Mouse (Mus musculus) midbrain, embryonic 11.5 days (tissue): ENCODE measurements around the gene Cst11. TPM values are rescaled to one million over a fixed set of nuclear protein-coding genes. Genes with fewer than 3 reads are reported as not detected.
A peak's percentile ranks its signal among the peaks of the same experiment; 100 is the strongest.

Experiments used
- ATAC-seq: fragments of 200-750 bp; cut with Nextera tagmentation; 2 replicates; pipeline ENCODE4 v1.8.0; 2017; ENCODE audit warnings: moderate TSS enrichment, moderate library complexity; ENCODE audit not compliant: low FRiP score
- DNase-seq: peaks from one replicate; pipeline ENCODE4 v3.0.0; 2015; ENCODE audit warnings: low spot score; ENCODE audit errors: missing footprints
- H3K27ac ChIP-seq: fragments of 300-500 bp; sonication (generic); 2 replicates; pipeline ENCODE4 v1.5.1; 2014; ENCODE audit warnings: low read depth, low read length
- H3K27me3 ChIP-seq: fragments of 300-500 bp; sonication (generic); 2 replicates; pipeline ENCODE4 v1.6.1; 2014; ENCODE audit warnings: mild to moderate bottlenecking, low read length, moderate library complexity, mixed read lengths; ENCODE audit not compliant: control insufficient read depth, insufficient read depth
- H3K36me3 ChIP-seq: fragments of 300-500 bp; sonication (generic); 2 replicates; pipeline ENCODE4 v1.6.1; 2014; ENCODE audit warnings: mild to moderate bottlenecking, low read length, moderate library complexity, mixed read lengths; ENCODE audit not compliant: control insufficient read depth, insufficient read depth
- H3K4me1 ChIP-seq: fragments of 300-500 bp; sonication (generic); 2 replicates; pipeline ENCODE4 v1.6.1; 2014; ENCODE audit warnings: low read length; ENCODE audit not compliant: control insufficient read depth, insufficient read depth
- H3K4me2 ChIP-seq: fragments of 300-500 bp; sonication (generic); 2 replicates; pipeline ENCODE4 v1.6.1; 2014; ENCODE audit warnings: mild to moderate bottlenecking, moderate library complexity
- H3K4me3 ChIP-seq: fragments of 300-500 bp; sonication (generic); 2 replicates; pipeline ENCODE4 v1.5.1; 2014; ENCODE audit warnings: low read depth, low read length
- H3K9ac ChIP-seq: fragments of 300-500 bp; sonication (generic); 2 replicates; pipeline ENCODE4 v1.6.1; 2014; ENCODE audit warnings: low read length
- H3K9me3 ChIP-seq: fragments of 300-500 bp; sonication (generic); 2 replicates; pipeline ENCODE4 v1.6.1; 2016; ENCODE audit warnings: low read length; ENCODE audit not compliant: control insufficient read depth
- WGBS: fragments of 180-500 bp; shearing (Covaris S2); extraction: QIAGEN DNeasy Blood & Tissue Kit; methylation state at CpG from one replicate; pipeline ENCODE4 v1.1.7; 2014; 5-methylcytosine and 5-hydroxymethylcytosine counted together
- polyA plus RNA-seq: library from polyadenylated mRNA; unstranded; fragments of >200 nt; fragmentation: Nextera tagmentation; extraction: Ambion mirVana; gene quantifications from 2 replicates; pipeline ENCODE4 v1.2.1, GENCODE M21; 2014

Cst11 gene
- polyA plus RNA-seq, 1 experiment from 2014 or later: not detected

DNA sequence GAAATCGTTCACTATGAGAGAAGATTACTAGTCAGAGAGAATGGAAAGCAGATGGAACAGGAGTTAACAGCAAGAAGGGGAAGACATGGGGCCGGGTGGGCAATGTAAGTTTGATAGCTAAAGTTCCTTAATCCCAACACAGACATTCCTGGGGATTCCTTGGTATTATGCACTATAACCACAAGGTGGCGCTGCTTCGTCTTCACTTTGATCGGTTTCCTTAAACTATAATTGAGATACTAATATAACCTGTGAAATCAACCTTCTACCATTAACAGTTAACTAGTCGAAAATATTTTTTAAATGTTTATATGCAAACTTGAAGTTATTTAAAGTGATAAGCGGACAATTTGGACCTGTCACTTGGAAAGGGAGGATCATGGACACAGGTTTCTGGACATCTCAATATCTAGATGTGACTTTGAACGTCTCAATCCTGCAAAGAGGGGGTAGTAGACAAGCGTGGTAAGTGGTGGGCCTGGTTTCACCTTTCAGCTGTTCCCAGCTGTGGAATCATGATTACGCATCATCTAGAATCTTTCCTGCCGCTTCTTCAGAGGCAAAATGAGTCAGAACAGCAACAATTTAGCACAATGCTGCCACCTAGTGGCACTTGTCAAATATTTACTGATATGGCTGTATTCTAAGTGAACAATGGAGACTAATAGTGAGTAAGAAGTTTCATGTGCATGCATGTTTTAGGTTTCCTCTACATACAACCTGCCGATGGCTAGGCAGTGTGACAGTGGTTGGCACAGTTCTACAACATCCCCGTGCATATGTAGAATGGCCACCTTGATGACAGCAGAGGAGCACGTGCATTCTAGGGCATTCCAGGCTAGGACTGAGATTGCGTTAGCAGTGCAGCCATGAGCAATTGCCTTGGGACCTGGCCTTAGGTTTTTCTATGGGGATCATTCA, 19.1 kb downstream of the Cst11 start:
- Histone ChIP-seq H3K4me2 (peak overlapping the region; percentile 29; the same call in 1 of the 2 replicates), H3K9me3 (no peaks in the 10 kb centered on the region), H3K27ac (no peak overlapping the region), H3K4me1 (no peaks in the 10 kb centered on the region), H3K9ac (no peak overlapping the region), H3K36me3 (no peaks in the 10 kb centered on the region), H3K27me3 (no peaks in the 10 kb centered on the region), H3K4me3 (no peak overlapping the region; the same call in 1 of the 2 replicates)
- DNase-seq (peak; percentile 95), ATAC-seq (peak; percentile 82)
- WGBS: 19% methylated on average over 15 of the region's 15 CpGs

DNA sequence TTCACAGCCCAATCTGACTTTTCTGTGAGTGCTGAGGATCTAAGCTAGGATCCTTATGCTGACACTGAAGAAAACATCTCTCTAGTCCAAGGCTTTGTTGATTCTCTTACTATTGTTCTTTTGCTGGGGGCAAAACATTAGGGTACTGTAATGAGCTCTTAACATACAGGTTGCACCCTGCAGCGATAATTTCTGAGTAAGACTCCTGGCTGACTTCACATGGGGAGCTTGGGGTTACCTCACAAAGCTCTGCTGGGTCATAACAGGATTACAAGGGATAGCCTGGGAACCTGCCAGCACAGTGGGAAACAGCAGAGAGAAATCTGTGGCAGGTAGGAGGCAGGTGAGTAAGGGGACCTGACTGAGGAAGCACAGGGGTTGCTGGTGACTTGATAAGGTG, 21.2 kb downstream of the Cst11 start, which contains the start of gene Cstl1:
Gene Cstl1 (plus strand): TSS at position 301 of the 400 bp plus-strand sequence.
- no peak within 1 kb of the TSS for H3K4me3 ChIP-seq
- ATAC-seq: no peak
- H3K27ac ChIP-seq: no peak within 1 kb of the TSS
- no peak within 1 kb of the TSS for H3K9ac ChIP-seq
- DNase-seq: no peak
- no peaks in the 10 kb centered on the region for H3K36me3 ChIP-seq
- no peaks in the 10 kb centered on the region for H3K27me3 ChIP-seq
- H3K4me2 ChIP-seq: no peak within 1 kb of the TSS
- 74% methylated on average over 1 of the region's 1 CpGs for WGBS
- H3K9me3 ChIP-seq: no peaks in the 10 kb centered on the region
- no peaks in the 10 kb centered on the region for H3K4me1 ChIP-seq

DNA sequence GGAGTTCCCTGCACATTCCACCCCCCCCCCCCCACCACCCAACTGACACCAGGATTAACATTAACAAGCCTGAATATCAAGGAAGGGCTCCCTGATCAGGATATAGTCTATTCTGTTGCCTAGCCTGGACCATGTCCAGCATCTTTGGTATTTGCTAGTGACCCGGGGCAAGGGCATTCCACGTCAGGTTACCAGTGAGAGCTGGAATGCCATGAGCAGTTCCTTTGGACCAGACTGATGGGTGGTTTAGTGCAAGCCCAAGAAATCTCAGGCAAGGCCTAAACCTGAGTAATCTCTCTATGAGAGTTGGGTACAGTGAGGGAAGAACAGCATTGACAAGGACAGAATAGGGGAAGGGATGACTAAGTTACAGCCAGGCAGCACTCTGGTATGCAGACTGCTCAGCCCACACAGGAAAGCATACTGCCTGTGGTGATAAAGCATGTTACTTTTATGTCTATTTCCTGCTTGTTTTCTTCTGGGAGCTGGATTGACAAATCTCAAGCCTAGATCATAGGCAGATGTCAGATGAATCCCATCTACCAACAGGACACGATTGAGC, 27.4 kb downstream of the Cst11 start:
- Histone ChIP-seq H3K4me3 (no peak overlapping the region), H3K9ac (no peak overlapping the region), H3K36me3 (no peaks in the 10 kb centered on the region), H3K27ac (no peak overlapping the region), H3K4me2 (no peak overlapping the region), H3K9me3 (no peaks in the 10 kb centered on the region), H3K4me1 (no peaks in the 10 kb centered on the region), H3K27me3 (no peaks in the 10 kb centered on the region)
- 85% methylated on average over 3 of the region's 3 CpGs for WGBS
- DNase-seq (peak; percentile 35), ATAC-seq (no peak)

DNA sequence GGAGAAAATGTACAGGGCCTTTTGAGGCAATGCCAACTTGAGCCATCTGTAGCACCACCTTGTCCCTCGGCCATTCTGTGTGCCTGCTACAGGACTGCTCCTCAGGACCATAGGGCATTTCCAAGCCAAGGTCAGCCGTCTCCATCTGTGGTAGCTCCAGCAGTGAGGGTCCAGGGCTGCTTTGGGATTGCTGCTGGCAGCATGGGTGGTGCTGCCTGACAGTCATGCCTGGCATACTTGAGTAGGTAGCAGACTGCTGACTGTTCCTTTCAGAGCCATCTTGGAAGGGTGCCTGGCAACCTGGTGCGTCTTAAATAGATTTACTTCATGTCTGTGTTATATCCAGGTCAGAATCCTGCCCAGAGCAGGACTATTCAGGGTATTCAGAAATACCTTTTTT, 28.3 kb downstream of the Cst11 start:
- Histone ChIP-seq H3K36me3 (no peaks in the 10 kb centered on the region), H3K27ac (no peak overlapping the region), H3K4me1 (no peaks in the 10 kb centered on the region), H3K4me2 (no peak overlapping the region), H3K9ac (no peak overlapping the region), H3K9me3 (no peaks in the 10 kb centered on the region), H3K27me3 (no peaks in the 10 kb centered on the region), H3K4me3 (no peak overlapping the region)
- ATAC-seq (no peak), DNase-seq (no peak)
- WGBS: 79% methylated on average over 3 of the region's 3 CpGs

DNA sequence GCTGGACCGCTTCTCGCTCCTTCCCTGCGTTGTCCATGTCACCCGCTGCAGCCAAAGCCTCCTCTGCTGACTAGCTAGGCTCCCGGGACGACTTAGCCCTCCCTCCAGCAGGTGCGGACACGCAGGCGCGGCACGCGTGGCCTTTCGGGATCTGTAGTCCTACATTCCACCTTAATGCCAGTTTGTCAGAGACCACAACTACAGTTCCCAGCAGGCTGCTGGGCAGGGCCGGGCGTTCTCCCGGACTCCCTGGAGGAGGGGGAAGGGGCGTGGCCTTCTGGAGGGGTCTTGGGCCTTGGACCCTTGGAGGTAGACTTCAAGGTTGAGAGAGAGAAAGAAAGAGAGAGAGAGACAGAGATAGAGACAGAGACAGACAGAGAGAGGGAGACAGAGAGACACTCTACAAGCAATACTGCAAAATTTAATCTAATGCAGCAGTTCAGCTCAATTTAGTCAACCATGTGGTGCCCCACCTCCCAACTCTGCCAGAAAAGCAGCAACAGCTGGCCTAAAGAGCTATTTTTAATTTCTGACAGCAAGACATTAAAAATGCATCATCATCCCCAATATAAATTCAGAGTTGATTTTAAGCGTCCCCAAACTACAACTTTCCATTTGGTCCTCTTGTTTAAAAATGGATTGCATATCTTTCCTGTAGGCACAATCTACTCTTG, 38.8 kb downstream of the Cst11 start, which contains the start of gene Napb:
Gene Napb (minus strand): TSS at position 141 of the 674 bp plus-strand sequence.
- no peak within 1 kb of the TSS for H3K27ac ChIP-seq

DNA sequence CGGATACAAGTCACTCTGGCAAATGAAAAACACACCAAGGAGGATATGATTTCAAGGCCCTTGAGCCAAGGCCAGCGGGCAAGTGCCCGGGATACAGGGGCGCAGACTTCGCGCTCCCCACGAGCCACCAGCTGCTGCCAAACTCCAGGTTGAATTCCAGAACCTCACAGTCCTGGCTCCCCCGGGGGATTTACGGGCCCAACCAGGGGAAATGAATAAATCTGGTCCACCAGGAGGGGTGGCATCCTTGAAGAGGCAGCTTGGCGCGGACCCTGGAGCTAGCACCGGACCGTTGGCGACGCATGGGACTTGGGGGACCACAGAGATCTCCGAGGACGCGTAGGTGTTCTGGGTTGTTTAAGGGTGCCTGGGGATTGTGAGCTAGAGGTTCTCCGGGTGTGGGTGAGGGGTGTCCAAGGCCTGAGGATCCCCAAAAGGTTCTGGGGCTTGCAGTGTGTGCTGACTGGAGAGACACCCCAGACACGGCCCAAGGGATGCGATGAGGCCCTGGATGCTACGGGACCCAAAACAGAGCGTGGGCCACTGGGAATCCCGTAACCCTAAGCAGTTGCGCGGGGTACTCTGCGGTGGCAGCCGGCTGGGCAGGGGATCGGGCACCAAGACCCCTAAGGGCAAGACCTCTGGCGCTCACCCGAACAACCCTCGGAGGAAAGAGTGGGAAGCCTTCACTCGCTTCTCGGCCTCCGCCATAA, 39.5 kb downstream of the Cst11 start:
- ATAC-seq: peak; percentile 81; the same call in 1 of the 2 replicates
- no peaks in the 10 kb centered on the region for H3K27me3 ChIP-seq
- peak overlapping the region; percentile 94 for H3K4me2 ChIP-seq
- peak overlapping the region; percentile 83 for H3K9ac ChIP-seq
- under 1% methylated on average over 35 of the region's 35 CpGs for WGBS
- peaks cover 5% of the 10 kb centered on the region; the same call in 1 of the 2 replicates for H3K9me3 ChIP-seq
- H3K4me3 ChIP-seq: peak overlapping the region; percentile 66
- H3K4me1 ChIP-seq: peaks cover 4% of the 10 kb centered on the region; the same call in 1 of the 2 replicates
- no peaks in the 10 kb centered on the region for H3K36me3 ChIP-seq
- no peak overlapping the region for H3K27ac ChIP-seq
- DNase-seq: peak; percentile 93

More for the DNA sequence above, 38.8 kb downstream of the Cst11 start, which contains the start of gene Napb:
- no peaks in the 10 kb centered on the region for H3K36me3 ChIP-seq
- peak; percentile 100 for ATAC-seq
- WGBS: 4% methylated on average over 18 of the region's 18 CpGs
- peaks cover 5% of the 10 kb centered on the region; the same call in 1 of the 2 replicates for H3K9me3 ChIP-seq
- H3K4me2 ChIP-seq: peak within 1 kb of the TSS; percentile 94
- H3K4me3 ChIP-seq: peak within 1 kb of the TSS; percentile 66
- H3K27me3 ChIP-seq: no peaks in the 10 kb centered on the region
- peaks cover 4% of the 10 kb centered on the region; the same call in 1 of the 2 replicates for H3K4me1 ChIP-seq
- DNase-seq: peak; percentile 99
- peak within 1 kb of the TSS; percentile 83 for H3K9ac ChIP-seq

DNA sequence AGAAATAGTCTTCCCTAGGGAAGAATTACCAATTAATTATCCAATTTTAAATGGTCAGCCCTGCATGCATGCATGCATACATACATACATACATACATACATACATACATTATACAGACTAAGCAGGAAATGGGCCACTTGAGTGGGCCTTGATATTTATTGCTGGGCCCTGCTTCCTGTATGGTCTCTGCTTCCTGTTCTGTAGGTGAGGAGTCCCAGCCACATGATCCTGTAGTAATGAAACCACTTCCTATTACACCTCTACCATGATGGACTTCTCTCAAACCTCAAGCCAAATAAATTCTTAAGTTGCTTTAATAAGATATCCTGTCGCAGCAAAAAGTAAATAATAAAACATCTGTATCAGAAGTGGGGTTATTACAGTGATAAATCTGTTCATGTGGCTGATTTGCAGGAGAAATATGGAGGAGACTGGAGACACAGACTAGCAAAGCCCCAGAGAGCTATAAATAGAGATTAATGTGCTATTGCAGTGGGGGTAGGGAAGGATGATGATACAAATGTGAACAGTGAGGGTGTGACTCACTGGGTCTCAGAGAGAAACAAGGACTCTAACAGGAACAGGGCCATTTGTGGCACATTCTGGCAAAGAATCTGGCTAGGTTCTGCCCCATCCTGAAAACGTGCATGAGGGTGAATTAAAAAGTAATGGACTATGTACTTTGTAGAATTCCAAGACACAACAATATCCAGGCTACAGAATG, 51.9 kb downstream of the Cst11 start:
- Histone ChIP-seq H3K9me3 (no peaks in the 10 kb centered on the region), H3K4me2 (no peak overlapping the region), H3K27ac (no peak overlapping the region), H3K9ac (no peak overlapping the region), H3K4me1 (no peaks in the 10 kb centered on the region), H3K4me3 (no peak overlapping the region), H3K27me3 (no peaks in the 10 kb centered on the region), H3K36me3 (no peaks in the 10 kb centered on the region)
- ATAC-seq: no peak
- 82% methylated on average over 2 of the region's 2 CpGs for WGBS
- DNase-seq: no peak
